Mouse (Mus musculus) heart, embryonic 11.5 days (tissue): ENCODE measurements around the gene Dpp7. TPM values are rescaled to one million over a fixed set of nuclear protein-coding genes. Genes with fewer than 3 reads are reported as not detected.
A peak's percentile ranks its signal among the peaks of the same experiment; 100 is the strongest.

Experiments used
- ATAC-seq: fragments of 200-750 bp; cut with Nextera tagmentation; replicated peaks from 2 replicates; pipeline ENCODE4 v1.8.0; 2017; ENCODE audit warnings: moderate library complexity; ENCODE audit not compliant: insufficient number of reproducible peaks, low FRiP score, low TSS enrichment
- H3K27ac ChIP-seq: fragments of 300-500 bp; sonication (generic); 2 replicates; pipeline ENCODE4 v1.5.1; 2014; ENCODE audit warnings: mild to moderate bottlenecking, low read depth, low read length
- H3K27me3 ChIP-seq: fragments of 300-500 bp; sonication (generic); 2 replicates; pipeline ENCODE4 v1.6.1; 2014; ENCODE audit warnings: mild to moderate bottlenecking, low read length, mixed read lengths; ENCODE audit not compliant: control insufficient read depth, insufficient read depth
- H3K36me3 ChIP-seq: fragments of 300-500 bp; sonication (generic); 2 replicates; pipeline ENCODE4 v1.6.1; 2014; ENCODE audit warnings: mild to moderate bottlenecking, low read length, moderate library complexity, mixed read lengths; ENCODE audit not compliant: control insufficient read depth, insufficient read depth
- H3K4me1 ChIP-seq: fragments of 300-500 bp; sonication (generic); 2 replicates; pipeline ENCODE4 v1.6.1; 2014; ENCODE audit warnings: low read length; ENCODE audit not compliant: control insufficient read depth, insufficient read depth
- H3K4me2 ChIP-seq: fragments of 300-500 bp; sonication (generic); 2 replicates; pipeline ENCODE4 v1.6.1; 2014; ENCODE audit warnings: mild to moderate bottlenecking, moderate library complexity
- H3K4me3 ChIP-seq: fragments of 300-500 bp; sonication (generic); 2 replicates; pipeline ENCODE4 v1.5.1; 2014; ENCODE audit warnings: low read depth, low read length
- H3K9ac ChIP-seq: fragments of 300-500 bp; sonication (generic); 2 replicates; pipeline ENCODE4 v1.6.1; 2014; ENCODE audit warnings: mild to moderate bottlenecking, low read depth, low read length, moderate library complexity
- H3K9me3 ChIP-seq: fragments of 300-500 bp; sonication (generic); replicated peaks from 2 replicates; pipeline ENCODE4 v1.6.1; 2016; ENCODE audit warnings: low read length; ENCODE audit not compliant: control insufficient read depth
- WGBS: fragments of 180-500 bp; shearing (Covaris S2); extraction: QIAGEN DNeasy Blood & Tissue Kit; methylation state at CpG from one replicate; pipeline ENCODE4 v1.1.7; 2014; ENCODE audit not compliant: insufficient replicate concordance; 5-methylcytosine and 5-hydroxymethylcytosine counted together
- polyA plus RNA-seq: library from polyadenylated mRNA; unstranded; fragments of >200 nt; fragmentation: Nextera tagmentation; extraction: Ambion mirVana; gene quantifications from 2 replicates; pipeline ENCODE4 v1.2.1, GENCODE M21; 2014

Dpp7 gene
- polyA plus RNA-seq, 1 experiment from 2014 or later: 14.0 TPM

GRCm38 (mm10) chr2:25372644-25373391, 16.7 kb upstream of the Dpp7 start:
- ATAC-seq: peak; percentile 27; the same call in 1 of the 2 replicates
- H3K27ac ChIP-seq: peak overlapping the region; percentile 36; the same call in 1 of the 2 replicates
- whole genome bisulfite sequencing: 3% methylated on average over 42 of the region's 42 CpGs

GRCm38 (mm10) chr2:25371764-25372643, 15.8 kb upstream of the Dpp7 start, which contains the start of gene Sapcd2:
TSS of gene Sapcd2 (plus strand) at chr2:25372321.
- Histone ChIP-seq H3K4me3 (peak within 1 kb of the TSS; percentile 68), H3K36me3 (peaks cover 2% of the 10 kb centered on the region; the same call in 1 of the 2 replicates), H3K27me3 (peaks cover 10% of the 10 kb centered on the region), H3K27ac (peak within 1 kb of the TSS; percentile 73), H3K4me1 (peaks cover 11% of the 10 kb centered on the region), H3K9ac (peak within 1 kb of the TSS; percentile 77), H3K4me2 (peak within 1 kb of the TSS; percentile 92), H3K9me3 (no peaks in the 10 kb centered on the region)
- WGBS: under 1% methylated on average over 65 of the region's 65 CpGs
- peak; percentile 83 for ATAC-seq

More at GRCm38 (mm10) chr2:25372644-25373391, 16.7 kb upstream of the Dpp7 start:
- peak overlapping the region; percentile 92 for H3K4me2 ChIP-seq
- peak overlapping the region; percentile 68 for H3K4me3 ChIP-seq
- H3K9ac ChIP-seq: peak overlapping the region; percentile 68
- H3K36me3 ChIP-seq: peaks cover 2% of the 10 kb centered on the region; the same call in 1 of the 2 replicates
- H3K4me1 ChIP-seq: peaks cover 11% of the 10 kb centered on the region
- no peaks in the 10 kb centered on the region for H3K9me3 ChIP-seq
- H3K27me3 ChIP-seq: peaks cover 10% of the 10 kb centered on the region

- no peak for ATAC-seq
These were observed 13.8 kb upstream of the Dpp7 start for GRCm38 (mm10) chr2:25369996-25370395.

GRCm38 (mm10) chr2:25365091-25365761, 9.1 kb upstream of the Dpp7 start, which contains the start of gene Uap1l1:
TSS of gene Uap1l1 (minus strand) at chr2:25365682.
- H3K27me3 ChIP-seq: peaks cover 35% of the 10 kb centered on the region
- H3K27ac ChIP-seq: no peak within 1 kb of the TSS
- H3K36me3 ChIP-seq: no peaks in the 10 kb centered on the region
- H3K4me1 ChIP-seq: no peaks in the 10 kb centered on the region; the same call in 1 of the 2 replicates
- H3K4me2 ChIP-seq: peak within 1 kb of the TSS; percentile 99
- no peaks in the 10 kb centered on the region for H3K9me3 ChIP-seq
- H3K9ac ChIP-seq: peak within 1 kb of the TSS; percentile 75
- WGBS: under 1% methylated on average over 54 of the region's 54 CpGs
- ATAC-seq: peak; percentile 75
- H3K4me3 ChIP-seq: peak within 1 kb of the TSS; percentile 64

More at GRCm38 (mm10) chr2:25369996-25370395, 13.8 kb upstream of the Dpp7 start:
- no peaks in the 10 kb centered on the region for H3K36me3 ChIP-seq
- H3K27ac ChIP-seq: no peak overlapping the region
- no peaks in the 10 kb centered on the region for H3K9me3 ChIP-seq
- no peak overlapping the region for H3K9ac ChIP-seq
- H3K4me3 ChIP-seq: no peak overlapping the region
- peaks cover 11% of the 10 kb centered on the region for H3K4me1 ChIP-seq
- 79% methylated on average over 3 of the region's 3 CpGs for WGBS
- H3K4me2 ChIP-seq: no peak overlapping the region; the same call in 1 of the 2 replicates
- peaks cover 16% of the 10 kb centered on the region for H3K27me3 ChIP-seq

- H3K4me1 ChIP-seq: no peaks in the 10 kb centered on the region; the same call in 1 of the 2 replicates
- no peaks in the 10 kb centered on the region for H3K9me3 ChIP-seq
- ATAC-seq: no peak
- H3K27ac ChIP-seq: no peak overlapping the region
- H3K27me3 ChIP-seq: peaks cover 35% of the 10 kb centered on the region
- peak overlapping the region; percentile 64 for H3K4me3 ChIP-seq
- peak overlapping the region; percentile 75; the same call in 1 of the 2 replicates for H3K9ac ChIP-seq
- H3K4me2 ChIP-seq: peak overlapping the region; percentile 99
- no peaks in the 10 kb centered on the region for H3K36me3 ChIP-seq
- 30% methylated on average over 9 of the region's 9 CpGs for WGBS
These were observed 8.6 kb upstream of the Dpp7 start for GRCm38 (mm10) chr2:25364761-25365090.

- H3K4me2 ChIP-seq: peak overlapping the region; percentile 99; the same call in 1 of the 2 replicates
- WGBS: 87% methylated on average over 4 of the region's 4 CpGs
- no peaks in the 10 kb centered on the region for H3K9me3 ChIP-seq
- H3K27ac ChIP-seq: no peak overlapping the region
- no peaks in the 10 kb centered on the region; the same call in 1 of the 2 replicates for H3K4me1 ChIP-seq
- ATAC-seq: no peak
- H3K36me3 ChIP-seq: no peaks in the 10 kb centered on the region
- peaks cover 34% of the 10 kb centered on the region for H3K27me3 ChIP-seq
- no peak overlapping the region for H3K9ac ChIP-seq
- no peak overlapping the region for H3K4me3 ChIP-seq
These were observed 8.2 kb upstream of the Dpp7 start for GRCm38 (mm10) chr2:25364313-25364712.

GRCm38 (mm10) chr2:25363478-25364178, 7.5 kb upstream of the Dpp7 start:
- Histone ChIP-seq H3K36me3 (no peaks in the 10 kb centered on the region), H3K4me3 (no peak overlapping the region), H3K9ac (no peak overlapping the region), H3K27me3 (peaks cover 31% of the 10 kb centered on the region), H3K4me2 (no peak overlapping the region), H3K4me1 (no peaks in the 10 kb centered on the region; the same call in 1 of the 2 replicates), H3K9me3 (no peaks in the 10 kb centered on the region), H3K27ac (no peak overlapping the region)
- WGBS: 53% methylated on average over 13 of the region's 13 CpGs
- no peak for ATAC-seq
